ENCODE assay signal across 26 mouse cellular contexts in the genomic region with DNA sequence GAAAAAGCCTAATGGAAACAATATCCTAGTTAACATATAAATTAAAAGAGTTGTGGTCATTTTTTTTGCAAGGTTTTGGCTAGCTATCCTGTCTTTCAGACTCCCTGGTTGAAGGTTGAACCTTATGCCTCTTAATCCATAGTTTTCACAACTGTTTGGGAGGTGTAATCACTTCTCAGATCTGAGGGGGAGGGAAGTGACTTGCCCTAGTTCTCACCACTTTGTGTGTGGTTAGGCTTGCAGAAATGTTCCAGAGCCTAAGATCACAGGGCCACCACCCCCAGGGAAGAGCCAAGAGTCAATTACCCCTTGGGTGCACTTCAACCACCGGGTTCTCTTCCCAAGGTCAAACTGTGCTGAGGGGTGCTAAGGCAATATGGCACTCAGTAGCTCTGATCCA. TPM values are rescaled to one million over a fixed set of nuclear protein-coding genes. Genes with fewer than 3 reads are reported as not detected.
"Had no signal": no experiment of that assay in that cellular context is flagged by ENCODE, and none has a peak within 500 bp of the region (broad histone marks: within the 10 kb centered on the region; RNA-seq: fewer than 3 reads in every experiment).

No protein-coding gene starts in this region.

- H3K27ac ChIP-seq: intestine, embryonic 15.5 days; layer of hippocampus, adult 2 months; left cerebral cortex, adult 2 months; limb, embryonic 12.5 days; limb, embryonic 15.5 days; liver, embryonic 14.5 days; macrophage; midbrain, embryonic 12.5 days; midbrain, embryonic 15.5 days; neural tube, embryonic 12.5 days; neural tube, embryonic 15.5 days; stomach, embryonic 15.5 days had no signal

- H3K9ac ChIP-seq: intestine, embryonic 15.5 days; limb, embryonic 12.5 days; limb, embryonic 15.5 days; liver, embryonic 14.5 days; liver, postnatal 0 days; lung, embryonic 14.5 days; midbrain, embryonic 12.5 days; midbrain, embryonic 15.5 days; neural tube, embryonic 12.5 days; neural tube, embryonic 15.5 days; stomach, embryonic 15.5 days had no signal

- H3K27me3 ChIP-seq: intestine, embryonic 15.5 days; limb, embryonic 12.5 days; limb, embryonic 15.5 days; midbrain, embryonic 12.5 days; midbrain, embryonic 15.5 days; neural tube, embryonic 12.5 days; neural tube, embryonic 15.5 days; stomach, embryonic 15.5 days had no signal

- H3K36me3 ChIP-seq: intestine, embryonic 15.5 days; limb, embryonic 12.5 days; limb, embryonic 15.5 days; midbrain, embryonic 12.5 days; midbrain, embryonic 15.5 days; neural tube, embryonic 12.5 days; neural tube, embryonic 15.5 days; stomach, embryonic 15.5 days had no signal

- H3K4me2 ChIP-seq: intestine, embryonic 15.5 days; limb, embryonic 12.5 days; limb, embryonic 15.5 days; liver, embryonic 11.5 days; lung, embryonic 14.5 days; midbrain, embryonic 12.5 days; midbrain, embryonic 15.5 days; neural tube, embryonic 12.5 days; neural tube, embryonic 15.5 days; stomach, embryonic 15.5 days had no signal

- H3K4me1 ChIP-seq: intestine, embryonic 15.5 days; limb, embryonic 12.5 days; limb, embryonic 15.5 days; midbrain, embryonic 12.5 days; midbrain, embryonic 15.5 days; neural tube, embryonic 12.5 days; neural tube, embryonic 15.5 days; stomach, embryonic 15.5 days had no signal

- ATAC-seq: intestine, embryonic 15.5 days; liver, postnatal 0 days; lung, postnatal 0 days; midbrain, embryonic 15.5 days had no signal

- H3K9me3 ChIP-seq: intestine, embryonic 15.5 days; limb, embryonic 12.5 days; limb, embryonic 15.5 days; midbrain, embryonic 12.5 days; midbrain, embryonic 15.5 days; neural tube, embryonic 12.5 days; neural tube, embryonic 15.5 days; stomach, embryonic 15.5 days had no signal

- H3K4me3 ChIP-seq: intestine, embryonic 15.5 days; layer of hippocampus, adult 2 months; left cerebral cortex, adult 2 months; limb, embryonic 12.5 days; limb, embryonic 15.5 days; midbrain, embryonic 12.5 days; midbrain, embryonic 15.5 days; neural tube, embryonic 12.5 days; neural tube, embryonic 15.5 days; stomach, embryonic 15.5 days had no signal

- DNase-seq: kidney, adult 11 months; kidney, postnatal 25 days; layer of hippocampus, adult 9-11 months; layer of hippocampus, postnatal 36 days; left cerebral cortex, postnatal 4 days; liver, postnatal 0 days; lung, embryonic 14.5 days; right cerebral cortex, adult 18-20 months; right cerebral cortex, postnatal 14 days; spleen, adult 18-20 months had no signal

RNA-seq across cellular contexts. Expression of gene Gm37419, which starts 33.4 kb away (rescaled TPM):
- polyA plus RNA-seq: intestine, embryonic 15.5 days; kidney, embryonic 16.5 days; large intestine, adult 2 months; limb, embryonic 12.5 days; limb, embryonic 15.5 days; liver, embryonic 11.5 days; liver, embryonic 14.5 days; liver, postnatal 0 days; lung, embryonic 14.5 days; lung, postnatal 0 days; macrophage; midbrain, embryonic 12.5 days; midbrain, embryonic 15.5 days; neural tube, embryonic 12.5 days; neural tube, embryonic 15.5 days; stomach, embryonic 15.5 days had no signal
